Mouse (Mus musculus) left cerebral cortex, adult 2 months (tissue): Measurements from ENCODE around the gene Nos1ap. TPM values are rescaled to one million over a fixed set of nuclear protein-coding genes. Genes with fewer than 3 reads are reported as not detected.
A peak's percentile ranks its signal among the peaks of the same experiment; 100 is the strongest.

ENCODE experiments used
- DNase-seq, 2 experiments: peaks; one replicate each; pipeline ENCODE4 v3.0.0; 2021 to 2022; ENCODE audit warnings: low spot score in 2 of 2, mixed read lengths in 1 of 2; ENCODE audit errors: extremely low spot score in 1 of 2
- H3K27ac ChIP-seq: fragments of 200-600 bp; 2 replicates; pipeline ENCODE4 v1.8.1; 2022
- H3K4me3 ChIP-seq: fragments of 200-600 bp; 2 replicates; pipeline ENCODE4 v1.8.1; 2022
- CTCF ChIP-seq: fragments of 200-600 bp; IDR thresholded peaks from 2 replicates; pipeline ENCODE4 v1.8.1; 2022; ENCODE audit warnings: antibody characterized with exemption, mild to moderate bottlenecking, moderate library complexity
- intact Hi-C: fragments of 180-260 bp; cut with DNase I; formaldehyde crosslinking; loops from one replicate; pipeline ENCODE4 v1.15.1; 2025
- total RNA-seq, 2 experiments: library from RNA; stranded (reverse); gene quantifications; 2 replicates each; pipeline ENCODE4 v1.2.3; 2021

Nos1ap gene
- total RNA-seq, 2 experiments from 2014 or later = 197 to 233 TPM

GRCm38 (mm10) chr1:170510595-170511240 lies 78.9 kb downstream of the Nos1ap start:
- TF ChIP-seq CTCF = no peak
- Histone ChIP-seq H3K4me3 (no peak overlapping the region), H3K27ac (no peak overlapping the region)
- DNase-seq = no peak
- intact Hi-C loops = no loop called here

GRCm38 (mm10) chr1:170506309-170506708 lies 83.4 kb downstream of the Nos1ap start:
- DNase-seq = no peak
- peak overlapping the region; percentile 67 for H3K27ac ChIP-seq
- intact Hi-C loops = loop anchor here (5.0 kb wide), 3 partner anchors 51 to 99 kb away; partner anchors contain the start of gene Nos1ap
- no peak overlapping the region for H3K4me3 ChIP-seq
- TF ChIP-seq CTCF = no peak

GRCm38 (mm10) chr1:170505107-170505506 lies 84.6 kb downstream of the Nos1ap start:
- no peak for TF ChIP-seq CTCF
- Histone ChIP-seq H3K4me3 (no peak overlapping the region), H3K27ac (no peak overlapping the region)
- intact Hi-C loops = loop anchor here (5.0 kb wide), 3 partner anchors 52 to 98 kb away; partner anchors contain the start of gene Nos1ap
- no peak for DNase-seq

GRCm38 (mm10) chr1:170504378-170504777 lies 85.3 kb downstream of the Nos1ap start:
- intact Hi-C loops = no loop called here
- Histone ChIP-seq H3K4me3 (no peak overlapping the region), H3K27ac (no peak overlapping the region; the same call in 1 of the 2 replicates)
- DNase-seq = no peak
- no peak for TF ChIP-seq CTCF

GRCm38 (mm10) chr1:170503277-170503739 lies 86.4 kb downstream of the Nos1ap start:
- H3K27ac ChIP-seq = no peak overlapping the region
- DNase-seq = no peak
- H3K4me3 ChIP-seq = no peak overlapping the region
- no peak for TF ChIP-seq CTCF
- intact Hi-C loops = no loop called here

- intact Hi-C loops = no loop called here
- TF ChIP-seq CTCF = no peak
- DNase-seq = no peak
- Histone ChIP-seq H3K27ac (no peak overlapping the region), H3K4me3 (no peak overlapping the region)
Observed at GRCm38 (mm10) chr1:170502491-170503276, 87.0 kb downstream of the Nos1ap start.

GRCm38 (mm10) chr1:170501970-170502369 lies 87.7 kb downstream of the Nos1ap start:
- DNase-seq = no peak
- intact Hi-C loops = no loop called here
- no peak overlapping the region for H3K27ac ChIP-seq
- no peak overlapping the region for H3K4me3 ChIP-seq
- no peak for TF ChIP-seq CTCF

- intact Hi-C loops = no loop called here
- no peak overlapping the region for H3K4me3 ChIP-seq
- TF ChIP-seq CTCF = no peak
Observed at GRCm38 (mm10) chr1:170501556-170501955, 88.1 kb downstream of the Nos1ap start.

GRCm38 (mm10) chr1:170499891-170500290 lies 89.8 kb downstream of the Nos1ap start:
- intact Hi-C loops = no loop called here
- no peak for TF ChIP-seq CTCF
- no peak overlapping the region for H3K4me3 ChIP-seq
- DNase-seq = no peak
- H3K27ac ChIP-seq = no peak overlapping the region

More at GRCm38 (mm10) chr1:170501556-170501955, 88.1 kb downstream of the Nos1ap start:
- no peak overlapping the region for H3K27ac ChIP-seq
- DNase-seq = no peak

GRCm38 (mm10) chr1:170499466-170499865 lies 90.2 kb downstream of the Nos1ap start:
- no peak overlapping the region for H3K4me3 ChIP-seq
- no peak for DNase-seq
- no peak overlapping the region for H3K27ac ChIP-seq
- TF ChIP-seq CTCF = no peak
- intact Hi-C loops = no loop called here

GRCm38 (mm10) chr1:170498645-170499044 lies 91.0 kb downstream of the Nos1ap start:
- intact Hi-C loops = no loop called here
- TF ChIP-seq CTCF = no peak
- DNase-seq = no peak
- no peak overlapping the region for H3K4me3 ChIP-seq
- H3K27ac ChIP-seq = no peak overlapping the region

GRCm38 (mm10) chr1:170496221-170496620 lies 93.4 kb downstream of the Nos1ap start:
- Histone ChIP-seq H3K4me3 (no peak overlapping the region), H3K27ac (no peak overlapping the region)
- intact Hi-C loops = no loop called here
- TF ChIP-seq CTCF = no peak
- DNase-seq = no peak
